Mouse (Mus musculus) testis, adult 2 months (tissue): ENCODE data around the gene Insc. TPM values are rescaled to one million over a fixed set of nuclear protein-coding genes. Genes with fewer than 3 reads are reported as not detected.

ENCODE experiments used
- H3K27ac ChIP-seq: fragments of 200-500 bp; 2 replicates; pipeline ENCODE4 v1.5.1; 2012; ENCODE audit warnings: low read depth, low read length; ENCODE audit not compliant: control insufficient read depth, insufficient read depth
- H3K27me3 ChIP-seq: fragments of 200-500 bp; 2 replicates; pipeline ENCODE4 v1.6.1; 2012; ENCODE audit warnings: mild to moderate bottlenecking, low read length, moderate library complexity; ENCODE audit not compliant: control insufficient read depth, insufficient read depth
- H3K36me3 ChIP-seq: fragments of 200-500 bp; 2 replicates; pipeline ENCODE4 v1.6.1; 2012; ENCODE audit warnings: mild to moderate bottlenecking, low read length; ENCODE audit not compliant: control insufficient read depth, insufficient read depth
- H3K4me1 ChIP-seq: fragments of 200-500 bp; 2 replicates; pipeline ENCODE4 v1.6.1; 2012; ENCODE audit warnings: low read length; ENCODE audit not compliant: control insufficient read depth, insufficient read depth
- H3K4me3 ChIP-seq: fragments of 200-500 bp; 2 replicates; pipeline ENCODE4 v1.5.1; 2012; ENCODE audit warnings: low read depth, mild to moderate bottlenecking, low read length, moderate library complexity, mixed read lengths; ENCODE audit not compliant: control insufficient read depth
- CTCF ChIP-seq: fragments of 200-500 bp; IDR thresholded peaks from 2 replicates; pipeline ENCODE4 v1.5.1; 2012; ENCODE audit warnings: low read depth, mild to moderate bottlenecking, inconsistent platforms, low read length, moderate library complexity; ENCODE audit not compliant: control insufficient read depth, insufficient read depth, insufficient replicate concordance
- POLR2A ChIP-seq: fragments of 200-500 bp; IDR thresholded peaks from 2 replicates; pipeline ENCODE4 v1.6.1; 2012; ENCODE audit warnings: low read depth, mild to moderate bottlenecking, inconsistent platforms, low read length, moderate library complexity; ENCODE audit not compliant: control insufficient read depth
- polyA plus RNA-seq: library from polyadenylated mRNA; depleted of rRNA; stranded (reverse); fragments of >200 nt; gene quantifications from 2 replicates; pipeline ENCODE4 v1.2.3, GENCODE M21; 2012

Insc gene
- polyA plus RNA-seq, 1 experiment: 2.1 TPM

GRCm38 (mm10) chr7:114832257-114832940 lies 88.9 kb downstream of the Insc start:
- H3K4me1 ChIP-seq: no peaks in the 10 kb centered on the region
- no peak for TF ChIP-seq CTCF
- H3K27me3 ChIP-seq: no peaks in the 10 kb centered on the region
- H3K36me3 ChIP-seq: no peaks in the 10 kb centered on the region
- no peak overlapping the region for H3K4me3 ChIP-seq
- no peak overlapping the region for H3K27ac ChIP-seq

- Histone ChIP-seq H3K36me3 (no peaks in the 10 kb centered on the region), H3K27ac (no peak overlapping the region), H3K4me1 (no peaks in the 10 kb centered on the region), H3K4me3 (no peak overlapping the region), H3K27me3 (no peaks in the 10 kb centered on the region)
- TF ChIP-seq POLR2A: no peak
- no peak for TF ChIP-seq CTCF
Measured at GRCm38 (mm10) chr7:114834504-114834903, 91.0 kb downstream of the Insc start.

- Histone ChIP-seq H3K27ac (no peak overlapping the region), H3K36me3 (no peaks in the 10 kb centered on the region), H3K27me3 (no peaks in the 10 kb centered on the region), H3K4me1 (no peaks in the 10 kb centered on the region), H3K4me3 (no peak overlapping the region)
- TF ChIP-seq CTCF: no peak
Measured at GRCm38 (mm10) chr7:114837268-114837667, 93.8 kb downstream of the Insc start.

DNA sequence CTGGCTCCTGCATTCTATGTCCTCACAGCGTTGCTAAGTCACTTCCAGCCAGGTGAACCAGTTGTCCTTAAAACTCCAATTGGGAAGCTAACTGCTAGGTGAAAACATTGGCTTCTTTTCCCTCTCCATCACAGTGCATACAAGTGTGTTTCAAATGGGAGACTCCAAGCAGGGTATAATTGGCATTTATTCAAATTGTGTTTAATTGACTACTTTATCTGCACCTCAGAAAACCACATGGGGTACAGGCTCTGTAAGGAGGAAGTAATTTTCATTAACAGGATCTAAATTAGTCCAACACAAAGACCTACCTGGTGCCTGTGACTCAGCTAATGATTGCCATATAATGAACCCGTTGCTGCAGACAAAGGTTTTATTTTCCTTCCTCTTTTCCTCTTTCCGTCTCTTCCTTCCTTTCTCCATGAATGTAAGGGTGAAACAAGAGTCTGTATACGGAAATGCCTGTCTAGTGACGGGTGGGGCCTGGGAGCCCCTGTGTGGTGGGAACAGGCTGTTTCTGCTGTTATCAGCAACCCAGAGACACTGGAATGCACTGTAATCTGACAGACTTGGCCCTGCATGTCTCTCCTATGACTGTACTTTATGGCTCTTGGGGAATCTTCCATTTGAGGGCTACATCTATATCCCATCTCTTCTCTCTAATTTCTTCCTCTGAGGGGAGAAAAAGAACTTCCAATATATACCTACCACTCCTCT lies 96.7 kb downstream of the Insc start:
- TF ChIP-seq POLR2A: no peak
- TF ChIP-seq CTCF: no peak
- Histone ChIP-seq H3K27ac (no peak overlapping the region), H3K36me3 (no peaks in the 10 kb centered on the region)

DNA sequence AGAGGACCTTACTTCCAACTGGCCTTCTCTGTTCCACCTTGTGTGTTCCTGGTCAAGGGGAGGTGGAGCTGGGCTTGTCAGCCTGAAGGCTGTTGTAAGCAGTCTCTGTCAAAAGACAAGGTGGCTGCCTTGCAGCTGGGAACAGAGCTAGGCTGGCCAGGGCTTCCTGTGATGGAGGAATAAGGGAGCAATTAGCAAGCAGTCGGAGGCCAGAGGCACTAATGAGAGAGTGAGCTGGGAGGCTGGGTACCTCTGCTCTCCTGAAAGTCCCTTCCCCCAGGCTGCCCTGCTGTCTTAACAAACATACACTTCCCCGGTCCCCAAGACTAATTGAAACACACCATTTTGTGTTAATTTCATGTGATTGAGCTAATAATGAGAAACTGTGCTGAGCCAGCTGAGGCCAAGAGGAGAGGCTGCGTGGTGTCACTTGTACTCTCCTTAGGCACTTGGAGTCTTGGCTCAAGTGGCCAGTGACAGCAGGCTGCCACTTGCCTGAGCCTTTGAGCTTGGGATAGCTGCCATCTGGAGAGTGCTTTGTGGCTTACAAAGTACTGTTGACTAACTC lies 99.2 kb downstream of the Insc start:
- TF ChIP-seq POLR2A: no peak
- TF ChIP-seq CTCF: no peak
- Histone ChIP-seq H3K4me3 (no peak overlapping the region), H3K27me3 (no peaks in the 10 kb centered on the region), H3K27ac (no peak overlapping the region), H3K36me3 (no peaks in the 10 kb centered on the region), H3K4me1 (no peaks in the 10 kb centered on the region)

More for the DNA sequence above, 96.7 kb downstream of the Insc start:
- Histone ChIP-seq H3K4me3 (no peak overlapping the region), H3K4me1 (no peaks in the 10 kb centered on the region), H3K27me3 (no peaks in the 10 kb centered on the region)

GRCm38 (mm10) chr7:114847179-114847578 lies 103.7 kb downstream of the Insc start:
- Histone ChIP-seq H3K4me3 (no peak overlapping the region), H3K36me3 (no peaks in the 10 kb centered on the region), H3K4me1 (no peaks in the 10 kb centered on the region), H3K27me3 (no peaks in the 10 kb centered on the region), H3K27ac (no peak overlapping the region)
- no peak for TF ChIP-seq CTCF
- TF ChIP-seq POLR2A: no peak

DNA sequence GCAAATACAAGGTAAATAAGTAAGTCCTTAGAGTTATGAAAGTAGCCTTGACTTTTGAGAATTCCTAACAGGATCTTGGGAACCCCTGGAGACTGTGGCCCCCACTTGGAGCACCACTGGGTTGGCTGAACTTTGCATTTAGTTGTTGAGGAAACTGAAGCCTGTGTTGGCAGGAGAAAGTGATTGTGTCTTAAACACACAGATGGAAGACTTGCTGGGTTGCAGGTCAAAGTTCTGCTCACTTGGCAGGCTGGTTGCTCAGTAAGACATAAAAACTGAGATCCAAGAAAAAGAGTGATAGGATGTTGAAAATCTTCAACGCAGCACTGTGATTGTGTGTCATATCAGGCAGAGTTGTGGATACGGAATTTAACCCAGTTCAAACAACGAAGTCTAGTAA lies 108.9 kb downstream of the Insc start:
- H3K4me1 ChIP-seq: no peaks in the 10 kb centered on the region
- no peaks in the 10 kb centered on the region for H3K27me3 ChIP-seq
- H3K4me3 ChIP-seq: no peak overlapping the region
- no peaks in the 10 kb centered on the region for H3K36me3 ChIP-seq
- TF ChIP-seq POLR2A (no peak), CTCF (no peak)
- no peak overlapping the region for H3K27ac ChIP-seq
